Mouse (Mus musculus): ENCODE measurements around the gene Pcca. TPM values are rescaled to one million over a fixed set of nuclear protein-coding genes. Genes with fewer than 3 reads are reported as not detected.
"Not testable (repeated sequence)": the region's sequence is repeated elsewhere in the genome, so short reads cannot be mapped to it uniquely, and the experiment has no call there.

The Pcca gene
- total and polyA plus RNA-seq, 3 experiments: 38.6 to 102 (median 86.0) TPM

- no peaks in the 10 kb centered on the region for H3K27me3 ChIP-seq (ENCODE audit: control insufficient read depth, insufficient read depth, low read length)
- no peaks in the 10 kb centered on the region for H3K36me3 ChIP-seq (ENCODE audit: control insufficient read depth, insufficient read depth, low read length)
- no peaks in the 10 kb centered on the region; the same call in 1 of the 2 replicates for H3K4me1 ChIP-seq (ENCODE audit: control insufficient read depth, insufficient read depth, low read length)
- intact Hi-C loops (cut with DNase I): no loop called here
- no peak for TF ChIP-seq CTCF (IDR thresholded peaks at IDR 0.05)
- TF ChIP-seq EP300 (IDR thresholded peaks at IDR 0.05; ENCODE audit: insufficient read depth, low read depth, low read length): no peak
- TF ChIP-seq POLR2A (IDR thresholded peaks at IDR 0.05; ENCODE audit: insufficient read depth, low read depth, low read length): no peak
- no peak for DNase-seq
- H3K27ac ChIP-seq: no peak overlapping the region
- no peak overlapping the region for H3K9ac ChIP-seq (ENCODE audit: low read depth, low read length)
- peaks cover 3% of the 10 kb centered on the region for H3K79me2 ChIP-seq (replicated peaks; ENCODE audit: control insufficient read depth, insufficient read depth, low read length)
- WGBS: 89% methylated on average over 1 of the region's 1 CpGs
- H3K4me3 ChIP-seq: no peak overlapping the region
Observed at GRCm38 (mm10) chr14:122548421-122548820, 14.3 kb downstream of the Pcca start.

GRCm38 (mm10) chr14:122548905-122549304 is 14.8 kb downstream of the Pcca start:
- WGBS: 26% methylated on average over 1 of the region's 1 CpGs
- Histone ChIP-seq H3K27ac (no peak overlapping the region), H3K27me3 (ENCODE audit: control insufficient read depth, insufficient read depth, low read length) (no peaks in the 10 kb centered on the region), H3K79me2 (replicated peaks; ENCODE audit: control insufficient read depth, insufficient read depth, low read length) (peaks cover 3% of the 10 kb centered on the region), H3K4me1 (ENCODE audit: control insufficient read depth, insufficient read depth, low read length) (no peaks in the 10 kb centered on the region; the same call in 1 of the 2 replicates), H3K36me3 (ENCODE audit: control insufficient read depth, insufficient read depth, low read length) (no peaks in the 10 kb centered on the region), H3K4me3 (no peak overlapping the region), H3K9ac (ENCODE audit: low read depth, low read length) (no peak overlapping the region)
- no peak for DNase-seq
- TF ChIP-seq EP300 (IDR thresholded peaks at IDR 0.05; ENCODE audit: insufficient read depth, low read depth, low read length) (no peak), CTCF (IDR thresholded peaks at IDR 0.05) (no peak), POLR2A (IDR thresholded peaks at IDR 0.05; ENCODE audit: insufficient read depth, low read depth, low read length) (no peak)
- intact Hi-C loops (cut with DNase I): no loop called here

GRCm38 (mm10) chr14:122552761-122553445 is 18.8 kb downstream of the Pcca start:
- no peak for DNase-seq
- Histone ChIP-seq H3K4me1 (ENCODE audit: control insufficient read depth, insufficient read depth, low read length) (no peaks in the 10 kb centered on the region; the same call in 1 of the 2 replicates), H3K27me3 (ENCODE audit: control insufficient read depth, insufficient read depth, low read length) (no peaks in the 10 kb centered on the region), H3K36me3 (ENCODE audit: control insufficient read depth, insufficient read depth, low read length) (no peaks in the 10 kb centered on the region), H3K9ac (ENCODE audit: low read depth, low read length) (no peak overlapping the region), H3K4me3 (no peak overlapping the region), H3K27ac (no peak overlapping the region), H3K79me2 (replicated peaks; ENCODE audit: control insufficient read depth, insufficient read depth, low read length) (peaks cover 1% of the 10 kb centered on the region)
- WGBS: 53% methylated on average over 7 of the region's 7 CpGs
- intact Hi-C loops (cut with DNase I): no loop called here
- TF ChIP-seq EP300 (IDR thresholded peaks at IDR 0.05; ENCODE audit: insufficient read depth, low read depth, low read length) (no peak), POLR2A (IDR thresholded peaks at IDR 0.05; ENCODE audit: insufficient read depth, low read depth, low read length) (no peak), CTCF (IDR thresholded peaks at IDR 0.05) (no peak)

- intact Hi-C loops (cut with DNase I): no loop called here
- H3K4me1 ChIP-seq (ENCODE audit: control insufficient read depth, insufficient read depth, low read length): no peaks in the 10 kb centered on the region; the same call in 1 of the 2 replicates
- no peaks in the 10 kb centered on the region for H3K36me3 ChIP-seq (ENCODE audit: control insufficient read depth, insufficient read depth, low read length)
- no peaks in the 10 kb centered on the region for H3K79me2 ChIP-seq (replicated peaks; ENCODE audit: control insufficient read depth, insufficient read depth, low read length)
- H3K4me3 ChIP-seq: no peak overlapping the region
- H3K9ac ChIP-seq (ENCODE audit: low read depth, low read length): no peak overlapping the region
- 90% methylated on average over 9 of the region's 9 CpGs for WGBS
- H3K27me3 ChIP-seq (ENCODE audit: control insufficient read depth, insufficient read depth, low read length): no peaks in the 10 kb centered on the region
- no peak overlapping the region for H3K27ac ChIP-seq
- DNase-seq: no peak
- TF ChIP-seq POLR2A (IDR thresholded peaks at IDR 0.05; ENCODE audit: insufficient read depth, low read depth, low read length) (no peak), EP300 (IDR thresholded peaks at IDR 0.05; ENCODE audit: insufficient read depth, low read depth, low read length) (no peak), CTCF (IDR thresholded peaks at IDR 0.05) (no peak)
Observed at GRCm38 (mm10) chr14:122557353-122557752, 23.2 kb downstream of the Pcca start.

- H3K4me3 ChIP-seq; intact Hi-C loops (cut with DNase I); H3K27ac ChIP-seq; H3K9ac ChIP-seq (ENCODE audit: low read depth, low read length); H3K27me3 ChIP-seq (ENCODE audit: control insufficient read depth, insufficient read depth, low read length); H3K79me2 ChIP-seq (replicated peaks; ENCODE audit: control insufficient read depth, insufficient read depth, low read length); H3K36me3 ChIP-seq (ENCODE audit: control insufficient read depth, insufficient read depth, low read length); H3K4me1 ChIP-seq (ENCODE audit: control insufficient read depth, insufficient read depth, low read length); DNase-seq: not testable (repeated sequence)
- 85% methylated on average over 1 of the region's 1 CpGs for WGBS
Observed at GRCm38 (mm10) chr14:122560893-122561452, 26.8 kb downstream of the Pcca start.

- TF ChIP-seq EP300 (IDR thresholded peaks at IDR 0.05; ENCODE audit: insufficient read depth, low read depth, low read length) (no peak), CTCF (IDR thresholded peaks at IDR 0.05) (no peak), POLR2A (IDR thresholded peaks at IDR 0.05; ENCODE audit: insufficient read depth, low read depth, low read length) (no peak)
Observed at GRCm38 (mm10) chr14:122570862-122571261, 36.7 kb downstream of the Pcca start.

More at GRCm38 (mm10) chr14:122570862-122571261, 36.7 kb downstream of the Pcca start:
- no peak overlapping the region for H3K27ac ChIP-seq
- no peaks in the 10 kb centered on the region for H3K36me3 ChIP-seq (ENCODE audit: control insufficient read depth, insufficient read depth, low read length)
- 94% methylated on average over 9 of the region's 9 CpGs for WGBS
- no peaks in the 10 kb centered on the region for H3K27me3 ChIP-seq (ENCODE audit: control insufficient read depth, insufficient read depth, low read length)
- H3K4me1 ChIP-seq (ENCODE audit: control insufficient read depth, insufficient read depth, low read length): no peaks in the 10 kb centered on the region
- intact Hi-C loops (cut with DNase I): no loop called here
- H3K4me3 ChIP-seq: no peak overlapping the region
- no peaks in the 10 kb centered on the region for H3K79me2 ChIP-seq (replicated peaks; ENCODE audit: control insufficient read depth, insufficient read depth, low read length)
- DNase-seq: no peak
- no peak overlapping the region for H3K9ac ChIP-seq (ENCODE audit: low read depth, low read length)
